Mouse (Mus musculus) E14TG2a.4 (cell line): ENCODE results near the gene Nhs.

Experiments used
- CTCF ChIP-seq: conservative IDR thresholded peaks from 2 replicates; pipeline ENCODE4 v1.5.1; 2014; ENCODE audit warnings: low read length
- NANOG ChIP-seq: IDR thresholded peaks from 2 replicates; pipeline ENCODE4 v1.6.1; 2014; ENCODE audit warnings: borderline replicate concordance, low read length, mixed read lengths
- POU5F1 ChIP-seq: IDR thresholded peaks from 2 replicates; pipeline ENCODE4 v1.6.1; 2014; ENCODE audit warnings: low read length, borderline replicate concordance

GRCm38 (mm10) chrX:161972723-161973122 is 186.8 kb downstream of the Nhs start:
- TF ChIP-seq CTCF (no peak), POU5F1 (no peak), NANOG (no peak)
